Mouse (Mus musculus): ENCODE results near the gene Gtf2i. TPM values are rescaled to one million over a fixed set of nuclear protein-coding genes. Genes with fewer than 3 reads are reported as not detected.

Gtf2i gene
- polyA plus RNA-seq, 1 experiment from 2014 or later = 232 TPM

GRCm38 (mm10) chr5:134295277-134296050 lies 19.1 kb downstream of the Gtf2i start:
- no peak overlapping the region for H3K9ac ChIP-seq
- 92% methylated on average over 16 of the region's 16 CpGs for WGBS
- peaks cover 81% of the 10 kb centered on the region for H3K36me3 ChIP-seq
- no peak overlapping the region for H3K27ac ChIP-seq
- no peaks in the 10 kb centered on the region for H3K9me3 ChIP-seq
- H3K4me2 ChIP-seq (replicated peaks) = no peak overlapping the region
- no peaks in the 10 kb centered on the region for H3K27me3 ChIP-seq
- no peak for ATAC-seq (ENCODE audit: insufficient number of reproducible peaks, insufficient read depth, low FRiP score, low TSS enrichment)
- no peaks in the 10 kb centered on the region for H3K4me1 ChIP-seq
- H3K4me3 ChIP-seq = no peak overlapping the region

DNA sequence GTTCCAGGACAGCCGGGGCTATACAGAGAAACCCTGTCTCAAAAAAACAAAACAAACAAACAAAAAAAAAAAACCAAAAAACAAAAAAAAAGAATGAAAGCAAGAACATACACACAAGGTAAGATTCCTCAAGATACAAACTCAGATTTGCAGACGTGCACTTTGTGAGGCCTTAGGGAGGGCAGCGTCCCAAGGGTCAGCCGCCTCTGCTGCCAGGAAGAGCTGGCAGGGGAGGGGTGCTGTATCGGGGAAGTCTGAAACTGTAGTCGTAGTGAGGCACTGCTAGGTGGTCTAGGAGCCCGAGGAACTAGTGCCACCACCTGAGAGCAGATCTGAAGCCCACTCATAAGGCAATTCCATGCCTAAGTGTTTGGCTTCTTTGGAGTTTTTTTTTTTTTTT lies 20.0 kb downstream of the Gtf2i start:
- ATAC-seq (ENCODE audit: insufficient number of reproducible peaks, insufficient read depth, low FRiP score, low TSS enrichment) = no peak
- 94% methylated on average over 7 of the region's 7 CpGs for WGBS
- Histone ChIP-seq H3K4me1 (no peaks in the 10 kb centered on the region), H3K9ac (no peak overlapping the region), H3K36me3 (peaks cover 88% of the 10 kb centered on the region), H3K27me3 (no peaks in the 10 kb centered on the region), H3K9me3 (no peaks in the 10 kb centered on the region), H3K27ac (no peak overlapping the region), H3K4me2 (replicated peaks) (no peak overlapping the region), H3K4me3 (no peak overlapping the region)

DNA sequence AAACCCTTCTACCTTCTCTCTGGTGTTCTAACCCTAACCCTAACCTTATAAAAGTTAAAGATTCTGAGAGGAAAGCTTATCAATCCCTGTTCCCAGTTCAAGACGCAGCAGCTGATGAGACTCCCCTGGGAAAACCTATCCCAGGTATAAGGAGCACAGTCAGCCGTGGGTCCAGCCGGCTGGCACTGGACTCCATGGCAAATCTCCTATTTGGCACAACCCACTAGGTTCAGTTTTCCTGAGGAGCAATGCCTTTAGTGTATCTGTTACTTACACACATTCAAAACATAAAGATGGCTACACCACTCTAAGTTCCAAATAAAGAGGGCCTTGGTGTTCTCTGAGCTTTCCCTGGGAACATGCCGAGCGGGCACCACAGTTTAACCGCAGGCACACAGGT lies 23.5 kb downstream of the Gtf2i start:
- Histone ChIP-seq H3K36me3 (peaks cover 92% of the 10 kb centered on the region), H3K27me3 (no peaks in the 10 kb centered on the region), H3K4me2 (replicated peaks) (no peak overlapping the region), H3K9ac (no peak overlapping the region), H3K27ac (no peak overlapping the region), H3K9me3 (no peaks in the 10 kb centered on the region), H3K4me1 (no peaks in the 10 kb centered on the region), H3K4me3 (no peak overlapping the region)
- ATAC-seq (ENCODE audit: insufficient number of reproducible peaks, insufficient read depth, low FRiP score, low TSS enrichment) = no peak
- WGBS = 91% methylated on average over 6 of the region's 6 CpGs

DNA sequence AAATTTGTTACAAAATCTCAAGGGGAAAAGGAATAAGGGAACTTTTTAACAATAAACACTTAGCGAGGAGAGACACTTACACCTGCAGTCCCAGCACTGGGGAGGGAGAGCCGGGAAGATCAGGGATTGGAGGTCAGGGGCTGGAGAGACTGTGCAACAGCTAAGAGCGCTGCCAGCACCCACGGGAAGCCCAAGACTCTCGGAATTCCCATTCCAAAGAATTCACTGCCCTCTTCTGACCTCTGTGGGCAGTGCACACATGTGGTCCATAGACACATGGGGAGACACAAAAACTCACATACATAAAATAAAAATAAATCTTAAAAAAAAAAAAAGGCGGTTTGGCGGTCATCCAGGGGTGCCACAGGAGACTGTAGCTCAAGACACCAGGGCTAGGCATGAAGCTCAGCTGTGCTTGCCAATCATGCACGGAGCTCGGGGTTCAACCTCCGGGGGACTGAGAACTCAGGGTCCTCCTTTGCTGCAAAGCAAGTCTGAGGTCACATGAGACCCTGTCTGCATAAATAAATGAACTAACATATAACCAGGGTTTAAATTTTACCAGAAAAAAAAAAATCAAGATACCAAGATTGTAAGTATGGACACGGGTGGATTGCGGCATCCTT lies 24.5 kb downstream of the Gtf2i start:
- ATAC-seq (ENCODE audit: insufficient number of reproducible peaks, insufficient read depth, low FRiP score, low TSS enrichment) = no peak
- no peak overlapping the region for H3K4me2 ChIP-seq (replicated peaks)
- WGBS = 91% methylated on average over 12 of the region's 12 CpGs
- H3K4me3 ChIP-seq = no peak overlapping the region
- H3K27me3 ChIP-seq = no peaks in the 10 kb centered on the region
- H3K27ac ChIP-seq = no peak overlapping the region
- H3K9me3 ChIP-seq = no peaks in the 10 kb centered on the region
- no peaks in the 10 kb centered on the region for H3K4me1 ChIP-seq
- H3K36me3 ChIP-seq = peaks cover 92% of the 10 kb centered on the region
- no peak overlapping the region for H3K9ac ChIP-seq

- H3K9ac ChIP-seq = no peak overlapping the region
- H3K4me2 ChIP-seq (replicated peaks) = no peak overlapping the region
- no peak overlapping the region for H3K4me3 ChIP-seq
- ATAC-seq (ENCODE audit: insufficient number of reproducible peaks, insufficient read depth, low FRiP score, low TSS enrichment) = no peak
- H3K4me1 ChIP-seq = no peaks in the 10 kb centered on the region
- H3K27ac ChIP-seq = no peak overlapping the region
- H3K9me3 ChIP-seq = no peaks in the 10 kb centered on the region
- H3K36me3 ChIP-seq = peaks cover 98% of the 10 kb centered on the region
- H3K27me3 ChIP-seq = no peaks in the 10 kb centered on the region
- 92% methylated on average over 3 of the region's 3 CpGs for WGBS
These were observed 26.5 kb downstream of the Gtf2i start for GRCm38 (mm10) chr5:134288071-134288470.

DNA sequence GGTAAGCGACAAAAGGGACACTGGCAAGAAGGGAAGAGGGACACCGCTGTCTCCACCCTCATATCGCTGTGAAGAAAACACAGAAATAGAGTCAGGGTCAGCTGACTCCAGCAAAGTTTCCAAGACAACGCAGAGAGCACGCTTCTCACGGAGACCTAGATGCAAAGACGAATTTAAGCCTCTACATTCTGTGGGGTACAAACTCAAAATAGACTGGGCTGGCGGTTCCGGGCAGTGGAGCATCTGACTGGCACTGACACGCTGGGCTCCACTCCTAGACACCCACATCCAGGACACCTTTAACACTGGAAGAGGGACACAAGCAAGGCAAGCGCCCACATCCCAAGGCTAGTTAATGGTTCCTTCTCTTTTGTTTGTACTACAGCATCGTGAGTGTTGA lies 29.6 kb downstream of the Gtf2i start:
- ATAC-seq (ENCODE audit: insufficient number of reproducible peaks, insufficient read depth, low FRiP score, low TSS enrichment) = no peak
- Histone ChIP-seq H3K4me2 (replicated peaks) (no peak overlapping the region), H3K9me3 (no peaks in the 10 kb centered on the region), H3K36me3 (peaks cover 96% of the 10 kb centered on the region), H3K27ac (no peak overlapping the region), H3K27me3 (no peaks in the 10 kb centered on the region), H3K4me3 (no peak overlapping the region), H3K9ac (no peak overlapping the region), H3K4me1 (no peaks in the 10 kb centered on the region)
- 96% methylated on average over 12 of the region's 12 CpGs for WGBS

DNA sequence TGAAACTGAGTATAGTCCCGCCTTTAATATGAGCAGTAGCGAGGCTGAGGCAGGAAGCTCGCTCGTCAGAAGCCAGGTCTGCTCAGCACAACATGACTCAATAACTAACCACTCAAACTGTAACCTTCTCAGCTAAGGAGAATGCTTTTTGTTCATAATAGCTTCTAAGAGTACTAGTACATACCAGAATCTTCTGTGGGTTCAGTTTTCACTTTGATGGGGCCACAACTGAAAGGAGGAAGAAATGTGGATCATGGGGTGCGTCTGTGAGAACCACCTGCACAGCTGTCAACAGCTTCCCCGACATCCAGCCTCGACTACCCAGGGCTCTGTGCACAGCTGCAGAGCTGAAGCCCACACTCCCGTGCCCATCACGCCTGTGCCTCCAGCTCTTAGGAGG lies 32.0 kb downstream of the Gtf2i start:
- Histone ChIP-seq H3K36me3 (peaks cover 98% of the 10 kb centered on the region), H3K9me3 (no peaks in the 10 kb centered on the region), H3K4me1 (no peaks in the 10 kb centered on the region), H3K4me3 (no peak overlapping the region), H3K27ac (no peak overlapping the region), H3K4me2 (replicated peaks) (no peak overlapping the region), H3K9ac (no peak overlapping the region), H3K27me3 (no peaks in the 10 kb centered on the region)
- WGBS = 93% methylated on average over 9 of the region's 9 CpGs
- ATAC-seq (ENCODE audit: insufficient number of reproducible peaks, insufficient read depth, low FRiP score, low TSS enrichment) = no peak

DNA sequence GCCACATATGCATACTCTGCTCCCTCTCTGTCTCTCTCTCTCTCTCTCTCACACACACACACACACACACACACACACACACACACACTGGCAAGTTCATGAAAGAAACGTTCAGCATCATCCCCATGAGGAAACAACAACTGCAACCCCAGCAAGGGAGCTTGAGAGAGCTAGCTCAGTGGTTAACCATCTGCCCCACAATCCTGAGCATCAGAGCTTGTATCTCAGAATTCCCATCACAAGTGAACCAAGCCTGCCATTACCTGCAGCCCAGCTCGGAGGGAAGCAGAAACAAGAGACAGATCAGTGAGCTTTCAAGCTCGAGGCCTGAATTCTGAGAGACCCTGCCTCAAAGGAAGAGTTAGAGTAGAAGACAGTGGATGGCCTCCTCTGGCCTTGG lies 32.5 kb downstream of the Gtf2i start:
- H3K4me2 ChIP-seq (replicated peaks) = no peak overlapping the region
- H3K27me3 ChIP-seq = no peaks in the 10 kb centered on the region
- no peaks in the 10 kb centered on the region for H3K9me3 ChIP-seq
- H3K4me3 ChIP-seq = no peak overlapping the region
- WGBS = 70% methylated on average over 3 of the region's 3 CpGs
- no peak for ATAC-seq (ENCODE audit: insufficient number of reproducible peaks, insufficient read depth, low FRiP score, low TSS enrichment)
- H3K27ac ChIP-seq = no peak overlapping the region
- no peak overlapping the region for H3K9ac ChIP-seq
- H3K36me3 ChIP-seq = peaks cover 98% of the 10 kb centered on the region
- H3K4me1 ChIP-seq = no peaks in the 10 kb centered on the region

DNA sequence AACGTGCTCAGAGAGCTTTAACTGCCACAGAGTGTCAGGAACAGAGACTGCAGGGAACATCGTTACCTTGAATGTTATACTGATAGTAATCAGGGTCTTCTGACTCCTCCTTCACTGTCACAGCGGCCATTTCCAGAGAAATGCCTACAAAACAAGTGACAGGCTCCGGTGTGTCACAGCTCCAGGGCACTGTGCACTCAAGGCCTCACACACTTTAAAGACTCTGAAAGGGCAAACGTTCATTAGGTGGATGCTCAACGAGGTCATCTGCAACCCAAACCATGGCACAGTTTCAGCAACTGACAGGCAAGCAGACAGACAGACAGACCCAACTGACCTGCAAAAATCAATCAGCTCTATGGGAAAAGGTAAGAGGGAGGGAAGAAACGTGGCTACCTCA lies 35.2 kb downstream of the Gtf2i start:
- Histone ChIP-seq H3K36me3 (peaks cover 92% of the 10 kb centered on the region), H3K4me1 (no peaks in the 10 kb centered on the region), H3K9ac (no peak overlapping the region), H3K4me3 (no peak overlapping the region), H3K9me3 (no peaks in the 10 kb centered on the region), H3K27ac (no peak overlapping the region), H3K4me2 (replicated peaks) (no peak overlapping the region), H3K27me3 (no peaks in the 10 kb centered on the region)
- WGBS = 87% methylated on average over 7 of the region's 7 CpGs
- no peak for ATAC-seq (ENCODE audit: insufficient number of reproducible peaks, insufficient read depth, low FRiP score, low TSS enrichment)

DNA sequence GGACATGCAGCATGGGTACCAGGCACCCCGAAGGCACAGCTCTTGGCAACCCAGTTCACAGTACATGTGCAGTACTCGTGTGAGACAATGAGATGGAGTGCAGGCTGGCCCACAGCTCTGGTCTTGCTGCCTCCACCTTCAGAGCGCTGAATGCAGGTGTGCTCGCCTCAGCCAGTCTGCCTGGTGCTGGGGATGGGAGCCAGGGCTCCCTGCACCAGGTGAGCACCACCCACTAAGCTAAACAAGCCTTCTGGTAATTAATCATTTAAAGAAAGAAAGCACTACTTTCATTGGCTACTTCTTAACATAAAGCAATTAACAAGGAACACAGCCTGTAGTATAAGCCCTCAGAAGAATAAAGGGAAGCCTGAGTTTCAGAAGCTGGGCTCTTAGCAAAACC lies 37.5 kb downstream of the Gtf2i start:
- 94% methylated on average over 4 of the region's 4 CpGs for WGBS
- Histone ChIP-seq H3K9ac (no peak overlapping the region), H3K4me1 (no peaks in the 10 kb centered on the region), H3K9me3 (no peaks in the 10 kb centered on the region), H3K27ac (no peak overlapping the region), H3K27me3 (no peaks in the 10 kb centered on the region), H3K36me3 (peaks cover 92% of the 10 kb centered on the region), H3K4me2 (replicated peaks) (no peak overlapping the region), H3K4me3 (no peak overlapping the region)
- no peak for ATAC-seq (ENCODE audit: insufficient number of reproducible peaks, insufficient read depth, low FRiP score, low TSS enrichment)

- WGBS = 88% methylated on average over 10 of the region's 10 CpGs
- Histone ChIP-seq H3K4me2 (replicated peaks) (no peak overlapping the region), H3K9ac (no peak overlapping the region), H3K9me3 (no peaks in the 10 kb centered on the region), H3K36me3 (peaks cover 94% of the 10 kb centered on the region), H3K4me3 (no peak overlapping the region), H3K4me1 (no peaks in the 10 kb centered on the region), H3K27me3 (no peaks in the 10 kb centered on the region), H3K27ac (no peak overlapping the region)
- ATAC-seq (ENCODE audit: insufficient number of reproducible peaks, insufficient read depth, low FRiP score, low TSS enrichment) = no peak
These were observed 39.0 kb downstream of the Gtf2i start for GRCm38 (mm10) chr5:134275556-134275955.

DNA sequence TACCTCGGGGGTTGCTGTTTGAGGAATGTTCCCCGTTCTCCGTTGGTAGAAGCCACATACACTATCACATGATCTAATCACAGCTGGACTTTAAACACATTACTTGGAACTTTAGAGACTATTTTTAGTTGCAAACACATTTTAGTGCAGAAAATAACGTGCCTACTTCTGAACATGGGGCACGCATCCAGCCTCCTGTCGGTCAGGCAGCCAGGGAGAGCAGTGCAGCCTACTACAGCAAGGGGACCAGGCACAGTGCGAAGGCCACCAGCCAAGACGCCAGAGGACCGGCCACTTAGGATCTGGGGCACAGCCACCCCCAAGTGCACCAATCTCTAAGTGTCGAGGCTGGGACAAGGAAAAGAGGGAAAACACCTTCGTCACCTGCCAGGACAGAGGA lies 39.5 kb downstream of the Gtf2i start:
- H3K9me3 ChIP-seq = no peaks in the 10 kb centered on the region
- H3K36me3 ChIP-seq = peaks cover 93% of the 10 kb centered on the region
- ATAC-seq (ENCODE audit: insufficient number of reproducible peaks, insufficient read depth, low FRiP score, low TSS enrichment) = no peak
- no peak overlapping the region for H3K4me3 ChIP-seq
- no peaks in the 10 kb centered on the region for H3K27me3 ChIP-seq
- 84% methylated on average over 11 of the region's 11 CpGs for WGBS
- no peak overlapping the region for H3K4me2 ChIP-seq (replicated peaks)
- H3K9ac ChIP-seq = no peak overlapping the region
- H3K4me1 ChIP-seq = no peaks in the 10 kb centered on the region
- H3K27ac ChIP-seq = no peak overlapping the region

All from embryonic facial prominence, embryonic 12.5 days (tissue).